Mouse (Mus musculus) neural tube, embryonic 15.5 days (tissue): ENCODE measurements around the gene Cisd1. TPM values are rescaled to one million over a fixed set of nuclear protein-coding genes. Genes with fewer than 3 reads are reported as not detected.

Source experiments
- ATAC-seq: fragments of 200-750 bp; cut with Nextera tagmentation; 2 replicates; pipeline ENCODE4 v1.8.0; 2017; ENCODE audit warnings: mild to moderate bottlenecking, moderate TSS enrichment, moderate library complexity; ENCODE audit not compliant: low FRiP score
- H3K27ac ChIP-seq: fragments of 300-500 bp; sonication (generic); replicated peaks from 2 replicates; pipeline ENCODE4 v1.5.1; 2015; ENCODE audit warnings: mild to moderate bottlenecking, inconsistent platforms
- H3K27me3 ChIP-seq: fragments of 300-500 bp; sonication (generic); replicated peaks from 2 replicates; pipeline ENCODE4 v1.6.1; 2015; ENCODE audit warnings: inconsistent platforms
- H3K36me3 ChIP-seq: fragments of 300-500 bp; sonication (generic); 2 replicates; pipeline ENCODE4 v1.6.1; 2015; ENCODE audit warnings: inconsistent platforms
- H3K4me1 ChIP-seq: fragments of 300-500 bp; sonication (generic); 2 replicates; pipeline ENCODE4 v1.6.1; 2015; ENCODE audit warnings: inconsistent platforms
- H3K4me2 ChIP-seq: fragments of 300-500 bp; sonication (generic); 2 replicates; pipeline ENCODE4 v1.6.1; 2015; ENCODE audit warnings: inconsistent platforms, mild to moderate bottlenecking, moderate library complexity
- H3K4me3 ChIP-seq: fragments of 300-500 bp; sonication (generic); replicated peaks from 2 replicates; pipeline ENCODE4 v1.5.1; 2015; ENCODE audit warnings: mild to moderate bottlenecking, inconsistent platforms
- H3K9ac ChIP-seq: fragments of 300-500 bp; sonication (generic); replicated peaks from 2 replicates; pipeline ENCODE4 v1.6.1; 2015; ENCODE audit warnings: mild to moderate bottlenecking, inconsistent platforms
- H3K9me3 ChIP-seq: fragments of 300-500 bp; sonication (generic); replicated peaks from 2 replicates; pipeline ENCODE4 v1.6.1; 2016; ENCODE audit warnings: inconsistent platforms
- WGBS: fragments of 180-500 bp; shearing (Covaris S2); methylation state at CpG from one replicate; pipeline ENCODE4 v1.1.7; 2015; ENCODE audit warnings: mixed read lengths; 5-methylcytosine and 5-hydroxymethylcytosine counted together
- polyA plus RNA-seq: library from polyadenylated mRNA; unstranded; fragments of >200 nt; fragmentation: Nextera tagmentation; extraction: Ambion mirVana; gene quantifications from 2 replicates; pipeline ENCODE4 v1.2.1, GENCODE M21; 2015

Gene Cisd1
- polyA plus RNA-seq, 1 experiment from 2014 or later = 340 TPM

DNA sequence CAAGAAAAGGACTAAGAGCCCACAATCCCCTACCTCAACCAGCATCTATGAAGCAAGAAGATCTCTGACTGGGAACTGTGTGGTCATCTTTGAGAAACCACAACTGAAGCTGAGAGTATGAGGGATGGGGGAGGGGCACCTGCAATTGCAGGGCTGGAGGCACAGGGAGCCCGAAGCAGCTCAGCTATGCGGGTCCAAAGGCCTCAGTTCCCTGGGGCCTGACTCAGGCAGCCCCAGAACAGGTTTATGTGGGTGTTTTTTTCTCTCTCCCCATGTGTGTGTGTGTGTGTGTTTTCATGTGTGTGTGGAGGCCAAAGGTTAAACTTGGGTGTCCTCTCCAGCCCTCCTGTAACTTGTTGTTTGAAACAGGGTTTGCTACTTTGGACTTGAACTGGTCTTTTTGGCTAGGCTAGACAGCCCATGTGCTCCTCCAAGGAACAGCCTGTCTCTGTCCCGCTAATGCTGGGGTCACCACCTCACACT, 53.5 kb downstream of the Cisd1 start:
- Histone ChIP-seq H3K36me3 (no peaks in the 10 kb centered on the region), H3K9me3 (no peaks in the 10 kb centered on the region), H3K4me1 (peaks cover 4% of the 10 kb centered on the region; the same call in 1 of the 2 replicates), H3K4me3 (no peak overlapping the region), H3K27ac (no peak overlapping the region), H3K4me2 (no peak overlapping the region), H3K27me3 (no peaks in the 10 kb centered on the region), H3K9ac (no peak overlapping the region)
- ATAC-seq = no peak
- WGBS = 14% methylated on average over 3 of the region's 3 CpGs

DNA sequence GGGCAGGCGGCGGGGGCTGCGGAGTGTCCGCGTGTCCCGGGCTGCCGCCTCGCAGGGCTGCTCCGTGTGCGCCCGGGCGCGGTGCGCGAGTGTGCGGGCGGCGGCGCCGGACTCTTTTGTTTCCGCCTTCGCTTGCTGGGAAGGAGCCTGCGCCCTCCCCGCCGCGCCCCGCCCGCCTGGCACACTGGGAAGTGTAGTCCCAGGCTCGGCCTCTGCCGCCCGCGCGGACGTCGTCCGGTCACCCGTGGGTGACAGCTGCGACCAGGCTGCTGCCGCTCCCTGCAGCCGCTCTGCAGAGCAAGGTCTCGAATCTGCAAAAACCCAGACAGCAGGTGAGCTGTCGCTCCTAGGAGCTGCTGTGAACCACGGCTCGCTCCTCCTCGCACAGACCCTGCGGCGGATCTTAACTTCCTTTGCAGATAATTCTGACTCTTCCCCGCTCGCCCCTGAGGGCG, 59.6 kb downstream of the Cisd1 start, which contains the start of gene Ube2d1:
Gene Ube2d1, minus strand, starts transcription at position 137 of the 455 bp plus-strand sequence.
- Histone ChIP-seq H3K27me3 (no peaks in the 10 kb centered on the region), H3K36me3 (no peaks in the 10 kb centered on the region), H3K27ac (peak within 1 kb of the TSS; percentile 89), H3K4me3 (peak within 1 kb of the TSS; percentile 84), H3K9ac (peak within 1 kb of the TSS; percentile 92), H3K4me1 (peaks cover 33% of the 10 kb centered on the region), H3K4me2 (peak within 1 kb of the TSS; percentile 67), H3K9me3 (no peaks in the 10 kb centered on the region)
- peak; percentile 95 for ATAC-seq
- 0% methylated on average over 42 of the region's 50 CpGs for WGBS

DNA sequence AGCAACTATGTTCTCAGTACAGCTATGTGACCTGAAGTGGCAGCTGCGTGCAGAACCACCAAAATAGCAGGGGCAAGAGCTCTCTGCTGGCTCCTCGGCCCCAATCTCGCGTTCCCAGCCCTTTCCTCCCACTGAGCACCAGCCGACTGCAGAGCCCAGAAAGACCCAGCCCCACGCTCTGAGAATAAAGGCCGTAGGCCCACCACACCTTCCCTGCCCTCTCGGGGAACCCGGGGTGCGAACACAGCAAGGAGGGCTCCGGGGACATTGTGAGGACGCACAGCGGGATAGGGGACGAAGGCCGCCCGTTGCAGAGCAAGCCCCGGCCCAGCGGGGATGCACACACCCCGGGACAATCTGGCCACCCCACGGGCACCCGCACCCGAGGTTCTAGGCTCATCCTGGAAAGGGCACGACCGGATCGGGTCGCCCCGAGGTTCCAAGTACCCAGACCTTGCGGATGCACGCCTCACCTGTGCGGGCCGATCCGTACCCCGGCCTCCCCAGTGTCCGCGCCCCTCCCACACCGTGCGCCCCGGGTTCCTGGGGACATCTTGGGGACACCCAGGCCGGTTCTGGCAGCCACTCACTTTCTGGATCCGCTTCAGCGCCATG, 60.1 kb downstream of the Cisd1 start:
- Histone ChIP-seq H3K27ac (peak overlapping the region; percentile 89), H3K27me3 (no peaks in the 10 kb centered on the region)
- WGBS = under 1% methylated on average over 39 of the region's 41 CpGs

DNA sequence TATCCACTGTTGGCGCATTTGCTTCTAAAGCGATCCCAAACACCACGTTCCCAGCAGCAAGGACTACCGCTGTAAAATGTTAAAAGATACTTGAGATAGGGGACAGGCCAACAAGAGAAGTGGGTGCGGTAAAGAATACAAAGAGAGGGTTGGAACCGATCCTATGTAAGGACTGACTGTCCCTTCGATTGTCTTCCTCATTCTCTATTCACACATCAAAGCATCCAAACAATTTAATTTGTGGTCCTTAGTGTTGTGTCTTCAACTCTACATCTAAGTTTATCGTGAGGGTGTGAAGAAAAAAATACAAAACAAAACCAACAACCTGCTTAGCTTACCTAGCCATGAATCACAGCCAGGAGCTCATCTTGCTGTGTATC, 60.6 kb downstream of the Cisd1 start:
- ATAC-seq = no peak
- WGBS = 4% methylated on average over 8 of the region's 8 CpGs
- peak overlapping the region; percentile 84 for H3K4me3 ChIP-seq
- no peaks in the 10 kb centered on the region for H3K36me3 ChIP-seq
- H3K4me1 ChIP-seq = peaks cover 38% of the 10 kb centered on the region
- H3K9me3 ChIP-seq = no peaks in the 10 kb centered on the region
- H3K27ac ChIP-seq = peak overlapping the region; percentile 89
- H3K27me3 ChIP-seq = no peaks in the 10 kb centered on the region
- peak overlapping the region; percentile 92 for H3K9ac ChIP-seq
- peak overlapping the region; percentile 67 for H3K4me2 ChIP-seq

More for the DNA sequence above, 60.1 kb downstream of the Cisd1 start:
- peak; percentile 84 for ATAC-seq
- no peaks in the 10 kb centered on the region for H3K9me3 ChIP-seq
- peak overlapping the region; percentile 92 for H3K9ac ChIP-seq
- peaks cover 36% of the 10 kb centered on the region for H3K4me1 ChIP-seq
- H3K4me3 ChIP-seq = peak overlapping the region; percentile 84
- H3K4me2 ChIP-seq = peak overlapping the region; percentile 67
- no peaks in the 10 kb centered on the region for H3K36me3 ChIP-seq

Other genes starting within 250 kb of the Cisd1 start
- gene Bicc1, start 185.3 kb downstream of the Cisd1 start, polyA plus RNA-seq = 5.8 and 8.4 TPM in 2 replicates
- 47.8 and 60.8 TPM in 2 replicates for gene Tfam, start 106.7 kb downstream of the Cisd1 start, polyA plus RNA-seq
- 135 and 151 TPM in 2 replicates for gene Ube2d1, start 59.7 kb downstream of the Cisd1 start, polyA plus RNA-seq
- gene Ipmk, start 2.8 kb upstream of the Cisd1 start, polyA plus RNA-seq = 14.9 and 15.3 TPM in 2 replicates